Mouse (Mus musculus) limb, embryonic 12.5 days (tissue): ENCODE measurements around the gene Rictor. TPM values are rescaled to one million over a fixed set of nuclear protein-coding genes. Genes with fewer than 3 reads are reported as not detected.

Experiments
- ATAC-seq: fragments of 200-750 bp; cut with Nextera tagmentation; 2 replicates; pipeline ENCODE4 v1.8.0; 2017; ENCODE audit warnings: low read depth, moderate TSS enrichment; ENCODE audit not compliant: insufficient number of reproducible peaks, insufficient read depth, low FRiP score, low TSS enrichment
- H3K27ac ChIP-seq: fragments of 300-500 bp; sonication (generic); 2 replicates; pipeline ENCODE4 v1.5.1; 2016; ENCODE audit warnings: mild to moderate bottlenecking, moderate library complexity
- H3K27me3 ChIP-seq: fragments of 300-500 bp; sonication (generic); 2 replicates; pipeline ENCODE4 v1.6.1; 2016; ENCODE audit warnings: mild to moderate bottlenecking, moderate library complexity
- H3K36me3 ChIP-seq: fragments of 300-500 bp; sonication (generic); 2 replicates; pipeline ENCODE4 v1.6.1; 2016; ENCODE audit warnings: mild to moderate bottlenecking, moderate library complexity
- H3K4me1 ChIP-seq: fragments of 300-500 bp; sonication (generic); replicated peaks from 2 replicates; pipeline ENCODE4 v1.6.1; 2016
- H3K4me2 ChIP-seq: fragments of 300-500 bp; sonication (generic); 2 replicates; pipeline ENCODE4 v1.6.1; 2016; ENCODE audit warnings: mild to moderate bottlenecking, moderate library complexity
- H3K4me3 ChIP-seq: fragments of 300-500 bp; sonication (generic); replicated peaks from 2 replicates; pipeline ENCODE4 v1.5.1; 2016; ENCODE audit warnings: mild to moderate bottlenecking
- H3K9ac ChIP-seq: fragments of 300-500 bp; sonication (generic); replicated peaks from 2 replicates; pipeline ENCODE4 v1.6.1; 2016; ENCODE audit warnings: mild to moderate bottlenecking, moderate library complexity
- H3K9me3 ChIP-seq: fragments of 300-500 bp; sonication (generic); 2 replicates; pipeline ENCODE4 v1.6.1; 2016; ENCODE audit warnings: mild to moderate bottlenecking, moderate library complexity
- WGBS: fragments of 180-500 bp; shearing (Covaris S2); methylation state at CpG from one replicate; pipeline ENCODE4 v1.1.7; 2016; 5-methylcytosine and 5-hydroxymethylcytosine counted together
- polyA plus RNA-seq: library from polyadenylated mRNA; unstranded; fragments of >200 nt; fragmentation: Nextera tagmentation; extraction: Ambion mirVana; gene quantifications from 2 replicates; pipeline ENCODE4 v1.2.1, GENCODE M21; 2016

Rictor gene
- polyA plus RNA-seq = 46.5 and 46.8 TPM in 2 replicates

DNA sequence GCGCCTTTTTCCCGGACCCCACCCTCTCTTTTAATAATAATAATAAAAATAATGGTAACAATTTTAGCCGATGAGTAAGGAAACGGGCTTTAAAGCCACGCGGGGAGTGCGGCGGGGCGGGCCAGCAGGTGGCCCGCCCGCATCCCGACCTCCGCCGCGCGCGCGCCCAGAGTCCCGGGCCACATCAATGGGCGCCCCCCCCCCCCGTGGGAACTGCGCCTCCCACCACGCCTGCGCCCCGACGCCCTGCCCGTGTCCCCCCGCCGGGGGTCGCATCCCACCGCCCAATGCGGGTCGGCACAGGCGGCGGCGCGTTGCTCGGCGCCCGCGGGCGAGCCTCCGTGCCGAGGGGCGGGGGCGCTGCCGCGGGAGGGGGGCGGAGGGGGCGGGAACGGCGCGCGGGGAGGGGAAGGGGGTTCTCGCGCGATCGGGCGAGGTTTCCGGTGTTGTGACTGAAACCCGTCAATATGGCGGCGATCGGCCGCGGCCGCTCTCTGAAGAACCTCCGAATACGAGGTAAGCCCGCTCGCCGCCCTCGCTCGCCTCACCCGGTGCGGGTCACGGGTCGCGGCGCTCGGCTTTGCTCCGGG is at the start of gene Rictor:
Gene Rictor, plus strand, starts transcription at position 444 of the 590 bp plus-strand sequence.
- peak; percentile 81 for ATAC-seq

GRCm38 (mm10) chr15:6661951-6662350 is 46.2 kb upstream of the Rictor start:
- WGBS = 56% methylated on average over 3 of the region's 3 CpGs
- no peaks in the 10 kb centered on the region for H3K27me3 ChIP-seq
- no peak overlapping the region for H3K4me3 ChIP-seq

More for the DNA sequence above, at the start of gene Rictor:
- WGBS = 1% methylated on average over 73 of the region's 82 CpGs
- Histone ChIP-seq H3K27me3 (0 out of 2 replicates have a peak, but pooled peaks cover 3% of the 10 kb centered on the region), H3K4me2 (peak within 1 kb of the TSS; percentile 89), H3K4me1 (peaks cover 15% of the 10 kb centered on the region), H3K36me3 (no peaks in the 10 kb centered on the region), H3K9me3 (no peaks in the 10 kb centered on the region), H3K4me3 (peak within 1 kb of the TSS; percentile 94), H3K27ac (peak within 1 kb of the TSS; percentile 96), H3K9ac (peak within 1 kb of the TSS; percentile 93)

DNA sequence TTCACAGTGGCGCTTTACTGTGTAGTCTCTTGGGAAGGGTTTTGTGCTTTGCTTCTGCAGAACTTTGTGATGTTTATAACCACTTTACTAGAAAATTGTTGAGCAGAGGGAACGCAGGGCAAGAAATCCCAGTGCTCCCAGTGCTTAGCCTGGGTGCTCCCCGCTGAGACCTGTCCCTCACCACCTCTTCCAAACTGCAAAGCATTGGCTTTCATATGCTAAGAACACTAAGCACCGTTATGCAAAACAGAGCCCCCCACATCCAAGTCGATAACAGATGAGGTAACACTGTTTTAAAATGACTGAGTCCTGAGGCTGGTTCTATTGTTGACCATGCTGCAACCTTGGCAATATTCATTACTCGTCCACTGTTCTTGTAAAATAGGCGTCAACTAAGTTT is 44.2 kb upstream of the Rictor start:
- no peaks in the 10 kb centered on the region for H3K27me3 ChIP-seq
- WGBS = 58% methylated on average over 7 of the region's 7 CpGs
- no peaks in the 10 kb centered on the region for H3K4me1 ChIP-seq
- no peak overlapping the region for H3K9ac ChIP-seq
- ATAC-seq = no peak
- H3K4me3 ChIP-seq = no peak overlapping the region
- no peaks in the 10 kb centered on the region for H3K9me3 ChIP-seq
- H3K4me2 ChIP-seq = no peak overlapping the region
- no peak overlapping the region for H3K27ac ChIP-seq
- H3K36me3 ChIP-seq = no peaks in the 10 kb centered on the region

More at GRCm38 (mm10) chr15:6661951-6662350, 46.2 kb upstream of the Rictor start:
- Histone ChIP-seq H3K4me2 (no peak overlapping the region), H3K9ac (no peak overlapping the region), H3K36me3 (no peaks in the 10 kb centered on the region), H3K4me1 (no peaks in the 10 kb centered on the region), H3K9me3 (no peaks in the 10 kb centered on the region), H3K27ac (no peak overlapping the region)
- ATAC-seq = no peak

DNA sequence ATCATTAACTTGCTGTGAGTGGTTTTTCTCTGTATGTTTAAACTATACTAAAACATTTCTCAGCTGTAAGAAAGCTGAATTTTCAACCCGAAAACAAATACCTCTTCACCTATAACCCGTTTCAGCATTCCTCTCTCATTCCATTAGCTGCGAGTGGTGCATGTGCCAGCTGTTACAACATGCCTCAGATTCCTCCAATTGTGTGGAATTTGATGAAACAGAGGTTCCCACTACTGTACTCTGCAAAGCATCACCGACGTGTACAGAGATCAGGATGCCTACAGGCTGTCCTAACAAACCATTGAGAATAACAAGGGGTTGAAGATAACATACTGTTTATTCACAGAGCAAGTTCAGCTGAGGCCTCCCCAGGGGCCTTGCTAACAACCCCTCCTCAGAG is 42.1 kb upstream of the Rictor start:
- H3K27me3 ChIP-seq = no peaks in the 10 kb centered on the region
- no peaks in the 10 kb centered on the region for H3K36me3 ChIP-seq
- H3K9me3 ChIP-seq = no peaks in the 10 kb centered on the region
- 55% methylated on average over 5 of the region's 5 CpGs for WGBS
- no peaks in the 10 kb centered on the region for H3K4me1 ChIP-seq
- H3K4me2 ChIP-seq = no peak overlapping the region
- H3K4me3 ChIP-seq = no peak overlapping the region
- no peak overlapping the region for H3K27ac ChIP-seq
- H3K9ac ChIP-seq = no peak overlapping the region
- ATAC-seq = no peak

DNA sequence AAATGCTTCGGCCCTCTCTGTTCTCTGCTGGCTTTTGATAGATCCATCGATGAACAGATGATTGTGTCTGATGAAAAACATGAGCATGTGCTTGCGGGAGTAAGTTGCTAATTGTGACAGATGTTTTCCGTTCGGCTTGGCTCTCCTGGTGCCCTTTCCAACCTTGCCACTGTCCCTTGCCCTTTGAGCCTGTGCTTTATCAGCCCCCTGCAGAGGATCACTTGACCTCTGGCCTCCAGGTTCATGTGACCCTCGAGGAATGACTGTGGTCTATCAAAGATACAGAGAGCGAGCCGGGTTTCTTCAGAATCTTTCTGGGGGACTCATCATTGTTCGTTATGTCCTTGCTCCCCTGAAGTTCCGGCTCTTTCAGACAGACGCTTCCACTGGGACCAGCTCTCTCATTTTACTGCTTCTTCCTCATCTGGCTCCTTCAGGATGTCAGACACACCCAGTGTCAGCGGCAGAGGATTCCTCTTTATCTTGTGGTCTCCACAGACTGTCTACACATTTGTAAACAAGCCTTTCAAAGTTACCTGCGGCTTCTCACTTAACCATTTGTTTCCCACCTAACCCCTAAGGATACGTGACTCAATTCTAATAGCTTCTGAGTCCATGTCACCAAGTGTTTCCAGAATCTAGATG is 39.3 kb upstream of the Rictor start:
- 23% methylated on average over 14 of the region's 14 CpGs for WGBS
- no peak for ATAC-seq

DNA sequence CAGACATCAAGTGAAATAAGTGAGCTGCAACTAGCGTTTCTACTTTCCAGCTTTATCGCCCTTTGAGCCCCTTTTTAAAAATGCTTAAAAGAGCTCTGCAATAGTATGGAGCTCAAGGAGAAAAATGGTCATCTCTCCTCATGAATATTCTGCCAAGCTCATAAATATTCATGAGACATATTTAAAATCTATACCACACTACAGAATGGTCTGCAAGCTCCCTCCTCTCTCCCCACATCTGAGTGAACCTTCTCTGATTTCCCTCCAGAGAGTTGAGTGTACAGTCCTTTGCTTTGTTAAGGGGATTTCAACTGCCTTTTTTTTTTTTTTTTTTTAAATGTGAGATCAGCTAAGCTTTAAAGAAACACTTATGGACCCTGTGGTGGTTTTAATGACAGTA is 29.7 kb upstream of the Rictor start:
- Histone ChIP-seq H3K4me3 (no peak overlapping the region), H3K27ac (no peak overlapping the region), H3K36me3 (no peaks in the 10 kb centered on the region), H3K9me3 (no peaks in the 10 kb centered on the region), H3K9ac (no peak overlapping the region), H3K27me3 (no peaks in the 10 kb centered on the region), H3K4me2 (no peak overlapping the region), H3K4me1 (no peaks in the 10 kb centered on the region)
- no peak for ATAC-seq
- WGBS = 83% methylated on average over 2 of the region's 2 CpGs

More for the DNA sequence above, 39.3 kb upstream of the Rictor start:
- no peak overlapping the region for H3K4me2 ChIP-seq
- H3K27ac ChIP-seq = no peak overlapping the region
- H3K4me3 ChIP-seq = no peak overlapping the region
- H3K27me3 ChIP-seq = no peaks in the 10 kb centered on the region
- no peaks in the 10 kb centered on the region for H3K4me1 ChIP-seq
- H3K9me3 ChIP-seq = no peaks in the 10 kb centered on the region
- no peaks in the 10 kb centered on the region for H3K36me3 ChIP-seq
- no peak overlapping the region for H3K9ac ChIP-seq

GRCm38 (mm10) chr15:6702164-6702563 is 6.0 kb upstream of the Rictor start:
- no peak overlapping the region for H3K27ac ChIP-seq
- ATAC-seq = no peak
- 71% methylated on average over 2 of the region's 2 CpGs for whole genome bisulfite sequencing
- H3K4me3 ChIP-seq = no peak overlapping the region
- H3K4me2 ChIP-seq = no peak overlapping the region
- no peaks in the 10 kb centered on the region for H3K9me3 ChIP-seq
- no peaks in the 10 kb centered on the region for H3K36me3 ChIP-seq
- H3K27me3 ChIP-seq = 0 out of 2 replicates have a peak, but pooled peaks cover 3% of the 10 kb centered on the region
- no peak overlapping the region for H3K9ac ChIP-seq
- H3K4me1 ChIP-seq = no peaks in the 10 kb centered on the region

DNA sequence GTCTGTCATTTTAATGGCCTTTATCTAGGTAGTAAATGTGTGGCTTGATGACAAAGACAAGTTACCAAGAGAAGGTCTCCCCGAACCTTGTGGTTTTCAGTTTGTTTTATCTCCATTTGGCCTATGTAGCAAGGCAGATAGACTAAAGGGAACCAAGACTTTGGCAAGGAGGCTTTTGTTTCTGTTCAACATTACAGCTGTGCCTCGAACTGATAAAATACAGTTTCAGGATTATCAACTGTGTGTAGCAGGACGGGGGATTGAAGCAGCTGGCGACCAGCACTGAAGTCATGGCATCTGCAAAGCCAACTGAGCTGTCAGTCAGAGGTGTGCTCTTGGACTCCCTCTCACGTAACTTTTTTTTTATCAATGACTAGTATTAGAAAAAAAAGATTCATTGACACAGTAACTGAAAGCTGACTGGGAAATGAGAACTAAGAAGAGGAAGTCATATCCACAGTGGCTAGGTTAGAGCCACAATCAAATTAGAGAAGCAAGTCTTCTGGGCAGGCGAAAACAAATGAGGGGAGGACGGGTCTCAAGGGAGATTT is 2.8 kb upstream of the Rictor start:
- Histone ChIP-seq H3K9ac (no peak overlapping the region), H3K27me3 (0 out of 2 replicates have a peak, but pooled peaks cover 3% of the 10 kb centered on the region)

GRCm38 (mm10) chr15:6707551-6707935 is 636 bp upstream of the Rictor start:
- WGBS = under 1% methylated on average over 43 of the region's 43 CpGs
- Histone ChIP-seq H3K4me2 (peak overlapping the region; percentile 89), H3K9ac (peak overlapping the region; percentile 93), H3K27me3 (0 out of 2 replicates have a peak, but pooled peaks cover 3% of the 10 kb centered on the region), H3K4me1 (peaks cover 14% of the 10 kb centered on the region), H3K36me3 (no peaks in the 10 kb centered on the region), H3K27ac (peak overlapping the region; percentile 96), H3K4me3 (peak overlapping the region; percentile 94), H3K9me3 (no peaks in the 10 kb centered on the region)
- ATAC-seq = peak; percentile 74

More for the DNA sequence above, 2.8 kb upstream of the Rictor start:
- Histone ChIP-seq H3K4me1 (peaks cover 9% of the 10 kb centered on the region), H3K27ac (no peak overlapping the region), H3K4me3 (no peak overlapping the region), H3K4me2 (no peak overlapping the region), H3K9me3 (no peaks in the 10 kb centered on the region), H3K36me3 (no peaks in the 10 kb centered on the region)
- WGBS = 36% methylated on average over 7 of the region's 7 CpGs
- no peak for ATAC-seq

DNA sequence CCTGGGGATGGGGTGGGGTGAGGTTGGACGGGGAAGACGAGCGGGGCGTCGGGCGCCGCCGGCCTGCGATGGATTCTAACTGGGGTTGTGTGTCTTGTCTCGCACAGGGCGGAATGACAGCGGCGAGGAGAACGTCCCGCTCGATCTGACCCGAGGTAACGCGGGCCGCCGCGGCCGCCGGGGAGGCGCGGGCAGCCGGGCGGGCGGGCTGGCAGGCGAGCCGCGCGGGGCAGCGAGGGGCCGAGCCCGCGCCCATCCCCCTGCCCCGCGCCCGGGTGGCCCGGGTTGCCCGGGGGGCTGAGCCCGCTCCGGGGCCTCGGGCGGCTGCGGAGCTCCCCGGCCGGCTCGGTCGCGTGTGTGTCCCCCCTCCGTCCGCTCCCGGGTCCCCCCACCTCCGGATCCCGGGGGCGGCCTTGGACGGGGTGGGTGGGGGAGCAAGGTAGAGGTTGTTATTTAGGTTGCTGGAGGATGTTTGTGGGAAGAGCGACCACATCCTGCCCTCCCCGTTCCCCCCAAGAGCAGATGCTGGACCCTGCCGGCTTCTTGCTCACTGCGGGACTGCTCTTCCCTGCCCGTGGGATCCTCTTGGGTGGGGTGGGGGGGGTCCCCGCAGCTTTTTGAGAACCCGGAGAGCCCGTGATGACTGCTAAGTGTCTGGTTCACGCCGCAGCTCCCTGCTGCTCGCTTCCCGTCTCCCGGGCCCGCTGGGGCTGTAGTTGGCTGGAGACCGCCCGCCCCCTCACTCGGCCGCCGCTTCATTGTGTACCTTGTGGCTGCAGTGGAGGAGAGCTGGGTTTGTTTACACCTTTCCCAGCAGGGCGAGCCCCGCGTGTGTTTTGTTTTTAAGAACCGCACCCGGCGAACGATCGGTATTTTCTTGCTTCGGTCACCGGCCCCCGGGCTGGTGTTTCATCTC is 605 bp downstream of the Rictor start:
- H3K4me3 ChIP-seq = peak overlapping the region; percentile 94
- peak overlapping the region; percentile 96 for H3K27ac ChIP-seq
- H3K9ac ChIP-seq = peak overlapping the region; percentile 93
- 0% methylated on average over 48 of the region's 89 CpGs for whole genome bisulfite sequencing
- H3K27me3 ChIP-seq = 0 out of 2 replicates have a peak, but pooled peaks cover 3% of the 10 kb centered on the region
- H3K4me2 ChIP-seq = peak overlapping the region; percentile 89
- ATAC-seq = peak; percentile 68
- H3K4me1 ChIP-seq = peaks cover 22% of the 10 kb centered on the region
- no peaks in the 10 kb centered on the region for H3K36me3 ChIP-seq
- no peaks in the 10 kb centered on the region for H3K9me3 ChIP-seq
